Mouse (Mus musculus): ENCODE measurements around the gene Phf5a.
A peak's percentile ranks its signal among the peaks of the same experiment; 100 is the strongest.

Phf5a gene

DNA sequence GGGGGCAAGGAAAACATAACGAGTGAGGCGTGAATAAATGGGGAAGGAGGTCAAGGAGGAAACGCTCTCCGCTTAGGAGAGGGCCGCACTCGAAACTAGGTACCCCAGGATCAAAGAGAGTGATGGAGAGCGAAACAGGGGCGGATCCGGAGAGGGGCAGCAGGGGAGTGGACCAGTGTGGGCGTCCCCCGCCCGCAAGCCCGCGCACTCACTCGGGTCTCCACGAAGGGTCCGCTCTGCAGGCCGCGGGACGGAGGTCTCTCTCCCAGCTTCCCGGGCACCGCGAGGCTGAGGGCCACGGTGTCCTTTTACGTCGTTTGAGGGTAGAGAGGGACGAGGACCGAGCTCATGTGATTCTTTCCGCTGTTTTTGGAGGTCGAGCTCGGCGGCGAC lies 14.0 kb downstream of the Phf5a start:
- Histone ChIP-seq H3K4me1 (replicated peaks; ENCODE audit: low read depth, low read length) (peaks cover 42% of the 10 kb centered on the region), H3K9me3 (ENCODE audit: low read length) (peaks cover 10% of the 10 kb centered on the region), H3K27me3 (ENCODE audit: insufficient read depth, low read length) (peaks cover 26% of the 10 kb centered on the region), H3K36me3 (ENCODE audit: insufficient read depth, low read length) (peaks cover 13% of the 10 kb centered on the region; the same call in 1 of the 2 replicates), H3K4me3 (replicated peaks; ENCODE audit: low read length) (peak overlapping the region; percentile 94)
- TF ChIP-seq NANOG (IDR thresholded peaks at IDR 0.05; ENCODE audit: borderline replicate concordance, low read length): no peak

DNA sequence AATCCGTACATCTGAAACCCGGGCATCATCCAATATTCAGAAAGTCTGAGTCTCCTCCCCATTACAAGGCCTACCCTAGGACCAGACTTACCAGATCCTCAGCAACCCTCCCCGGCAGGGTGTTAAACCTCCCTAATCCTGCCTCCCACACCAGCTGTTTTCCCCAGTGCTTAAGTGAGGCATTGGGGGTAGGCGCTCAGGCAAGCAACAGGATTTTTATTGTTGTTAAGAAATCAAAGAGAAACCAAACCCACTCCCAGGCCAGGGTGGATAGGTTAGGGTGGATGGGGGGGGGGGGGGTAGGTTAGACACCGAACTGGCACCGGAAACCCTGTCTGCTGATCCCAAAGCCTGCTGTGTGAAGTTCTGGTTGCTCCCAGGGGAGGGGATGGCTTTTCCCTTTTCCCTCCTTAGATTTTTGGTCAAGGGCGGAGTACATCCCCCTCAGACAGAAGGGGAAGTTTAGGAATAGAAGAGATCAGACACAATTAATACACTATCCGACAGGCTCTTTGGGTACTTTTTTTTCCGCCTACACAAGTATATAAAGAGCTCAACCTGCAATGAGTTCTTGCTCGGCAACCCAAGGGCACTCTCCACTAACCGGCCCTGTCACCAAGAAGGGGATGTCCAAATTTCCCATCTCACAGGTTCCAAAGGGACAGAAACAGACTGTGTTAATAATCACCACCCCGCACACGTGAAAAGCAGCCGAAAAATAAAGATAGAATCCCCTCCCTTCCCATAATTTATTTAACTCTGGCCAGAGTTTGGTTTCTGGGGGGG lies 14.6 kb downstream of the Phf5a start:
- TF ChIP-seq POU5F1 (IDR thresholded peaks at IDR 0.05; ENCODE audit: borderline replicate concordance, low read length) (no peak), CTCF (conservative IDR thresholded peaks at IDR 0.05; ENCODE audit: low read length) (no peak), NANOG (IDR thresholded peaks at IDR 0.05; ENCODE audit: borderline replicate concordance, low read length) (no peak)
- Histone ChIP-seq H3K4me1 (replicated peaks; ENCODE audit: low read depth, low read length) (peaks cover 47% of the 10 kb centered on the region), H3K9me3 (ENCODE audit: low read length) (peaks cover 10% of the 10 kb centered on the region), H3K4me3 (replicated peaks; ENCODE audit: low read length) (peak overlapping the region; percentile 94), H3K27me3 (ENCODE audit: insufficient read depth, low read length) (peaks cover 26% of the 10 kb centered on the region), H3K36me3 (ENCODE audit: insufficient read depth, low read length) (peaks cover 18% of the 10 kb centered on the region; the same call in 1 of the 2 replicates)

DNA sequence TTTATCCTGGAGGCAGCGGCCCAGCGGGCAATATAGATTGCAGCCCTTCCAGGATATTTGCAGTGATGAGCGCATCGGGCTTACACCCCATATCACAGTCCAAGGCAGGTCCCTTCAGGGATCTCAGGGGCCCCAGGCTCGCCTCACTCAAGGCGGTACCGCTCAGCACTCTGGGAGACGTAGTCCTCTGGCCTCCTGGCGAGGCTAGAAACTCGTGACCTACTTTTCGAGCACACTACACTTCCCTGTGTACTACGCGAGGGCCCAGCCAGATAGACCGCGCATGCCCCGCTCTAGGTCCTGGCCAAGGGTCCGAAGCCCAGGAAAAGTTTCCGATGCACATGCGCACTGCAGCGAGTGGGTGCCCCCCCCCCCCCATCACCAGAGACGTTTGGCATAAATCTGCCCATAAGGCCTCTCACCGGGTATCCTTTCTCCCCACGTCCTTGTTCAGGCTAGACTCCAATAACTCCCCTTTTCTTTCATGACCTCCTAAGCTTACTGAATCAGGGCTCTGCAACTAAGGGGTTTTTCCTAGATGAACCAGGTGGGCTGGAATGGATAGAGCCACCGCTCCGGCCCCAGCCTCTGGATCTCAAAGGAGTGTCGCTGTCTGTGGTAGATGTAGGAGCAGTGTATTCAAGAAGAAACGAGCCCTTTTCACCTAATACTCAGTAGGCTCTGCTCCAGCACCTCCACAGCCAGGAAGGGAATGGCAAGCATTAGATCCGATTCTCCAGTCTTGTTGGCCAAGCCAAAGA lies 15.5 kb downstream of the Phf5a start:
- Histone ChIP-seq H3K36me3 (ENCODE audit: insufficient read depth, low read length) (peaks cover 27% of the 10 kb centered on the region), H3K4me3 (replicated peaks; ENCODE audit: low read length) (peak overlapping the region; percentile 94), H3K9me3 (ENCODE audit: low read length) (peaks cover 10% of the 10 kb centered on the region), H3K27me3 (ENCODE audit: insufficient read depth, low read length) (peaks cover 26% of the 10 kb centered on the region), H3K4me1 (replicated peaks; ENCODE audit: low read depth, low read length) (peaks cover 57% of the 10 kb centered on the region)
- no peak for TF ChIP-seq POU5F1 (IDR thresholded peaks at IDR 0.05; ENCODE audit: borderline replicate concordance, low read length)
- TF ChIP-seq CTCF (conservative IDR thresholded peaks at IDR 0.05; ENCODE audit: low read length): no peak
- no peak for TF ChIP-seq NANOG (IDR thresholded peaks at IDR 0.05; ENCODE audit: borderline replicate concordance, low read length)

DNA sequence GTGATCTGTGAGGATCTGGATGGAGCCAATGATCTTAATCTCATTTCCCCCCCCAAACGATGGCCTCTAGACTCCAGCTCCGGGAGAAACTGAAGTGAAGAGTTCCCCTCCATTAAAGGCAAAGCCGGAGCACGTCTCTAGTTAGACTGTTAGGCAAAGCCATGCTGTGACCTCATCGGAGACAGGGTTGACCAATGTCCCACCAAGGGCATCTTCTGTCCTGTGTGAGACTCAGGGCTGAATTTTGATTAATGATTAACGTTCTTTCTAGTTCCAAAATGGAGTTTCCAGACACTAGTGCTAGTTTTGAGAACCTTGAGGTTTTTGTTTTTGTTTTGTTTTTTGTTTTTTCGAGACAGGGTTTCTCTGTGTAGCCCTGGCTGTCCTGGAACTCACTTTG lies 18.6 kb downstream of the Phf5a start:
- H3K9me3 ChIP-seq (ENCODE audit: low read length): no peaks in the 10 kb centered on the region
- H3K4me1 ChIP-seq (replicated peaks; ENCODE audit: low read depth, low read length): peaks cover 71% of the 10 kb centered on the region

DNA sequence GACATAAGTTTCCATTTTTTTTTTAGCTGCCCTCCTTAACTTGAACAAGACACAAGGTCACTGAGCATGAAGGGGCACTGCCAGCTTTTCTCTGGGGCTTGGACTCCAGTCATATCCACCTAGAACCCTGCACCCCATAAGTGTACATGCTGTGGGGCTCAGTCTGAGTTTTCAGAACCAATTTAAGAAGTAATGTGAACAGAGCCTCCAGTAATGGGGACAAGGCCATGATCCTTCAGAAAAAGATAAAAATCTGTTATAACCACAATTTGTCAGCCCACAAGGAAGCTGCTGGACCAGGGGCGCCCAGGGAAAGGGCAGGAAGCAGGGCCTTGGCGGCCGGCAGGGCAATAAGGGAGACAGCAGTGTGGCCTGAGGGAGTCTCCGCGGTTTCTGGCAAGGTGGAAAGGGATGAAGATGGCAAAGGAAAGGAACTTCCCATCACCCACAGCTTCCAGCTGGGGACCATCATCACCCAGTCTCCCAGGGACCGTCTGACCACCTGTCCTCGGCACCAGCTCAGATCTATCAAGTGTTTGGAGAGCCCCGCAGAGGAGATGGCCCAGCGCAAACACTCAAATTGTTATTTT lies 19.2 kb downstream of the Phf5a start:
- Histone ChIP-seq H3K9me3 (ENCODE audit: low read length) (no peaks in the 10 kb centered on the region), H3K36me3 (ENCODE audit: insufficient read depth, low read length) (peaks cover 57% of the 10 kb centered on the region), H3K4me3 (replicated peaks; ENCODE audit: low read length) (no peak overlapping the region), H3K27me3 (ENCODE audit: insufficient read depth, low read length) (peaks cover 7% of the 10 kb centered on the region; the same call in 1 of the 2 replicates), H3K4me1 (replicated peaks; ENCODE audit: low read depth, low read length) (peaks cover 76% of the 10 kb centered on the region)
- TF ChIP-seq NANOG (IDR thresholded peaks at IDR 0.05; ENCODE audit: borderline replicate concordance, low read length): no peak
- TF ChIP-seq POU5F1 (IDR thresholded peaks at IDR 0.05; ENCODE audit: borderline replicate concordance, low read length): no peak
- no peak for TF ChIP-seq CTCF (conservative IDR thresholded peaks at IDR 0.05; ENCODE audit: low read length)

More for the DNA sequence above, 18.6 kb downstream of the Phf5a start:
- no peak overlapping the region for H3K4me3 ChIP-seq (replicated peaks; ENCODE audit: low read length)
- H3K36me3 ChIP-seq (ENCODE audit: insufficient read depth, low read length): peaks cover 51% of the 10 kb centered on the region
- TF ChIP-seq POU5F1 (IDR thresholded peaks at IDR 0.05; ENCODE audit: borderline replicate concordance, low read length) (no peak), CTCF (conservative IDR thresholded peaks at IDR 0.05; ENCODE audit: low read length) (no peak), NANOG (IDR thresholded peaks at IDR 0.05; ENCODE audit: borderline replicate concordance, low read length) (no peak)
- H3K27me3 ChIP-seq (ENCODE audit: insufficient read depth, low read length): peaks cover 8% of the 10 kb centered on the region; the same call in 1 of the 2 replicates

DNA sequence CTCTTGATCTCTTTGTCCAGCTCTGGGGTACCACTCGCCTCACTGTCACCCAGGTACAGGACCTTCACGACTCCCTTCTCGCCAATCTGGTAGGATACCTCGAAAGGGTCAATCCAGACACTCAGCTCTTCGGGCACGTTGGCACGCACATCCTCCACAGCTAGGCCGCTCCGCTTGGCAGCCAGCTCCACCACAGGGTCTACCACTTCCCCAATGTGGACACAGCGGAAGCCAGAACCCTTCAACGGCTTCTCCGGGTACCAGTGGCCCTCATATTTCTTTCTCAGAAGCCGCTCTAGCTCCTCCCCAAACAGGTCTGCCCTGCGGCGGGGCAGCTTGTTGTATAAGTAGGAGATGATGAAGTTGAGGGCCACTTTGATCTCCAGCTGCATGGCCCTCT lies 20.3 kb downstream of the Phf5a start:
- TF ChIP-seq NANOG (IDR thresholded peaks at IDR 0.05; ENCODE audit: borderline replicate concordance, low read length) (no peak), POU5F1 (IDR thresholded peaks at IDR 0.05; ENCODE audit: borderline replicate concordance, low read length) (no peak), CTCF (conservative IDR thresholded peaks at IDR 0.05; ENCODE audit: low read length) (no peak)
- peaks cover 73% of the 10 kb centered on the region for H3K4me1 ChIP-seq (replicated peaks; ENCODE audit: low read depth, low read length)

DNA sequence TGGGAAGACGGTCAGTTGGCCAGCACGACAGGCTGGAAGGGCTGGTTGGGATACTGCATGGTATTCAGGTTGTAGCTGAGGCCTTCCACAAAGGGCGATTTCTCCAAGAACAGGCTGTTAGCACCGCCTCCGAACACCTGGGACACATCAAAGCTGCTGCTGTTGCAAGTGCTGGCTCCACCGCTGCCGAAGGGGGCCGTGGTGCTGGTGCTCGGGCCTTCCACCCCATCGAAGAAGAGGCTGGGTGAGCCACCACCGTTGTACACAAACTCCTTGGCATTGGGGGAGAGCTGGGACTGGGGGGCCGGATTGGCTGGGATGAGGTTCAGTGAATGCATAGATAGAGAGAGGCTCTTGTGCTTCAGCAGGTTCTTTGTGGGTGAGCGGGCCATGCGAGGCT lies 21.0 kb downstream of the Phf5a start:
- Histone ChIP-seq H3K36me3 (ENCODE audit: insufficient read depth, low read length) (peaks cover 58% of the 10 kb centered on the region), H3K4me3 (replicated peaks; ENCODE audit: low read length) (peak overlapping the region; percentile 63), H3K27me3 (ENCODE audit: insufficient read depth, low read length) (no peaks in the 10 kb centered on the region), H3K9me3 (ENCODE audit: low read length) (no peaks in the 10 kb centered on the region), H3K4me1 (replicated peaks; ENCODE audit: low read depth, low read length) (peaks cover 73% of the 10 kb centered on the region)
- TF ChIP-seq CTCF (conservative IDR thresholded peaks at IDR 0.05; ENCODE audit: low read length) (no peak), POU5F1 (IDR thresholded peaks at IDR 0.05; ENCODE audit: borderline replicate concordance, low read length) (no peak), NANOG (IDR thresholded peaks at IDR 0.05; ENCODE audit: borderline replicate concordance, low read length) (no peak)

More for the DNA sequence above, 20.3 kb downstream of the Phf5a start:
- Histone ChIP-seq H3K9me3 (ENCODE audit: low read length) (no peaks in the 10 kb centered on the region), H3K4me3 (replicated peaks; ENCODE audit: low read length) (peak overlapping the region; percentile 63), H3K27me3 (ENCODE audit: insufficient read depth, low read length) (no peaks in the 10 kb centered on the region), H3K36me3 (ENCODE audit: insufficient read depth, low read length) (peaks cover 58% of the 10 kb centered on the region)

DNA sequence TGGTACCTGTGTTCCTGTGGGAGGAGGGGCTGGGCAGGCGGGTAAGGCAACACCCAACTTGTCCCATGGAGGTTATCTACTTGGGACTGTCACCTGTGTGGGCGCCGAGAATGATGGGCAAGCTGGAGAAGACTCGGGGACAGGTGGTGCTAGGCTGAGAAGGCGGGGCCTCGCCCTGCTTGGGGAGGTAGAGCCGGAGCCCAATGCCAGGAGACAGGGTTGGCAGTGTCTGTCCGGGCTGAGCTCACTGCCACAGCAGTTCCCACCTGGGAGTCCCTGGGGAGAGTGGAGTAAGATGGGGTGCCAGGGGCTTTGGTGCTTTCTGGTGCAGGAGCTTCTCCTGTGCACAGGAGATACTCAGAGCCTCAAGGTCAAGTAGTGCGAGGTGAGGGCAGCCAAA lies 22.6 kb downstream of the Phf5a start:
- TF ChIP-seq NANOG (IDR thresholded peaks at IDR 0.05; ENCODE audit: borderline replicate concordance, low read length): no peak
- no peak for TF ChIP-seq CTCF (conservative IDR thresholded peaks at IDR 0.05; ENCODE audit: low read length)
- TF ChIP-seq POU5F1 (IDR thresholded peaks at IDR 0.05; ENCODE audit: borderline replicate concordance, low read length): no peak
- no peaks in the 10 kb centered on the region for H3K9me3 ChIP-seq (ENCODE audit: low read length)
- H3K36me3 ChIP-seq (ENCODE audit: insufficient read depth, low read length): peaks cover 57% of the 10 kb centered on the region
- no peaks in the 10 kb centered on the region for H3K27me3 ChIP-seq (ENCODE audit: insufficient read depth, low read length)
- peaks cover 76% of the 10 kb centered on the region for H3K4me1 ChIP-seq (replicated peaks; ENCODE audit: low read depth, low read length)
- H3K4me3 ChIP-seq (replicated peaks; ENCODE audit: low read length): peak overlapping the region; percentile 10; the same call in 1 of the 2 replicates
